Mouse (Mus musculus): ENCODE results near the gene Adra1b. TPM values are rescaled to one million over a fixed set of nuclear protein-coding genes. Genes with fewer than 3 reads are reported as not detected.
A peak's percentile ranks its signal among the peaks of the same experiment; 100 is the strongest.

Gene Adra1b
- polyA plus RNA-seq, 1 experiment from 2014 or later = 8.8 TPM

DNA sequence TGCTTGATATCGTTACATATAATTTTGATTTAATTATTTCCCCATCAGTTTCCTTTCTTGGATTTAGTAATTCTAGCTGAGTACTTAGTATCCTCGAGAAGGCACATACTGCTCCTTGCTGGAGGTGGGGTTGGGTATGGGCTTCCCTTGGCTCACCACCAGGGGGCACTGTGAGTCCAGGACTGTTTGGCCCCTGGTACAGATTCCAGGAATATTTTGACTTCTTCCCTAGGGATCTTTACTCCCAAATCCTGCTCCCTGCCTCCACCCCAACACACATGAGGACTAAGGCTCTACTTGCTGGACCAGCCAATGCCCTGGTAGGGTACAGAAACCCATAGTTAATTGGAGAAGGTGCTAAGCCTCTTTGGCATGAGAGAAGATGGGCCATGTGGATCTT, 117.2 kb downstream of the Adra1b start:
- 11% methylated on average over 2 of the region's 2 CpGs for WGBS
- Histone ChIP-seq H3K4me3 (no peak overlapping the region), H3K4me1 (no peaks in the 10 kb centered on the region), H3K27ac (no peak overlapping the region), H3K36me3 (replicated peaks) (no peaks in the 10 kb centered on the region), H3K27me3 (replicated peaks) (no peaks in the 10 kb centered on the region), H3K9me3 (no peaks in the 10 kb centered on the region), H3K9ac (no peak overlapping the region), H3K4me2 (no peak overlapping the region)
- ATAC-seq (replicated peaks) = peak; percentile 63

DNA sequence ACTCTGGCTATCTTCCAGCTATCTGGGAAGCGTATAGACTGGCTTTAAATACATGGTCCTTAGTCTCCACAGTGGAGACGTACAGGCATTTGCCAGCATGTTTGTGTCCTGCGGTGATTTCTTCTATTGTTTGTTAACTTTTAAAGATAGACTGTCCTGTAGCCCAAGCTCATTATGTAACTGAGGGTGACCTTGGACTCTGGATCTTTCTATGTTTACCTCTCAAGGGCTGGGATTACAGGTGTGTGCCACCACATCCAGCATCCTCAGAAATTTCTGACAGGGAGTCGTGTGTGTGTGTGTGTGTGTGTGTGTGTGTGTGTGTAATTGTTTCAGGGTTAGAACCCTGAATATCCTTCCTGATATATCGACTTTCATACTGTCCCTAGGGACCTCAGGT, 117.9 kb downstream of the Adra1b start:
- WGBS = 74% methylated on average over 5 of the region's 5 CpGs
- H3K27me3 ChIP-seq (replicated peaks) = no peaks in the 10 kb centered on the region
- H3K27ac ChIP-seq = no peak overlapping the region
- no peak overlapping the region for H3K4me3 ChIP-seq
- no peak for ATAC-seq (replicated peaks)
- no peaks in the 10 kb centered on the region for H3K36me3 ChIP-seq (replicated peaks)
- no peak overlapping the region for H3K4me2 ChIP-seq
- H3K9me3 ChIP-seq = no peaks in the 10 kb centered on the region
- no peaks in the 10 kb centered on the region for H3K4me1 ChIP-seq
- H3K9ac ChIP-seq = no peak overlapping the region

DNA sequence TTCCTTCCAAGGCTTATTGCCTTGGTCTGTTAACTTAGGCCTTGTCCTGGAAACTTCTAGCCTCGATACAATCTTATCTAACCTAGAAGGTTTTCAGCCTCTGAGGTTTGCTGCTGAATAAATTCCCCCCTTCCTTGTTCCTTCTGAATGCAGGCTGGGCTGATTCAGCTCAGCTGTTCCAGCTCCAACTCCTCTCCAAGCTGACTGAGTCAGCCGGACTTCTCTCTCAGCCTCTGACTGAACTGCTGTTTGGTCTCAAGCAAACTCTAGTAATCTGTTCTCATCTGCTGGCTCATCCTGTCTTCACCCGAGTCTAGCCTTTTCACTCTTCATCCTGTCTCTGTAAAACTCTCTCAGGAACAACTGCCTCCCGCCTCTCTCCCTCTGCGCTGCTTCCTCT, 121.5 kb downstream of the Adra1b start:
- Histone ChIP-seq H3K36me3 (replicated peaks) (no peaks in the 10 kb centered on the region), H3K9ac (no peak overlapping the region), H3K9me3 (no peaks in the 10 kb centered on the region)

DNA sequence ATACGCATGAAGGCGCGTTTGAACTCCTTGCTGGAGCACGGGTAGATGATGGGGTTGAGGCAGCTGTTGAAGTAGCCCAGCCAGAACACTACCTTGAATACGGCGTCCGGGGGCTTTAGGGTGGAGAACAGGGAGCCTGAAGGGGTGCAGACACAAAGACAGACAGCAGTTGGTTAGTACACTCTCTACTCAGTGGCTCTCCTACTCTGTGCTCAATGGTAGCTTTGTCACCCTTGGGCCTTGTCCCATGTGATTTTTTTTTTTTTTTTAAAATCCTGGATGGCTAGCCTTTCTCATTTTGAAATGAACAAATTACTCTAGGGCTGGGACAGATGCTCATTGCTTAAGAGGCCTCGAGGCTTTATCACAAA, 124.7 kb downstream of the Adra1b start:
- peak overlapping the region; percentile 30; the same call in 1 of the 2 replicates for H3K9ac ChIP-seq
- H3K36me3 ChIP-seq (replicated peaks) = no peaks in the 10 kb centered on the region
- H3K27me3 ChIP-seq (replicated peaks) = peaks cover 13% of the 10 kb centered on the region; the same call in 1 of the 2 replicates
- H3K27ac ChIP-seq = no peak overlapping the region
- H3K4me3 ChIP-seq = peak overlapping the region; percentile 42
- peak; percentile 39; the same call in 1 of the 2 replicates for ATAC-seq (replicated peaks)
- H3K4me1 ChIP-seq = peaks cover 6% of the 10 kb centered on the region
- peak overlapping the region; percentile 64 for H3K4me2 ChIP-seq
- 18% methylated on average over 8 of the region's 8 CpGs for WGBS
- H3K9me3 ChIP-seq = no peaks in the 10 kb centered on the region

More for the DNA sequence above, 121.5 kb downstream of the Adra1b start:
- no peak overlapping the region for H3K4me2 ChIP-seq
- no peak overlapping the region for H3K4me3 ChIP-seq
- H3K27me3 ChIP-seq (replicated peaks) = peaks cover 13% of the 10 kb centered on the region; the same call in 1 of the 2 replicates
- peaks cover 6% of the 10 kb centered on the region for H3K4me1 ChIP-seq
- 77% methylated on average over 5 of the region's 5 CpGs for WGBS
- no peak for ATAC-seq (replicated peaks)
- no peak overlapping the region for H3K27ac ChIP-seq

DNA sequence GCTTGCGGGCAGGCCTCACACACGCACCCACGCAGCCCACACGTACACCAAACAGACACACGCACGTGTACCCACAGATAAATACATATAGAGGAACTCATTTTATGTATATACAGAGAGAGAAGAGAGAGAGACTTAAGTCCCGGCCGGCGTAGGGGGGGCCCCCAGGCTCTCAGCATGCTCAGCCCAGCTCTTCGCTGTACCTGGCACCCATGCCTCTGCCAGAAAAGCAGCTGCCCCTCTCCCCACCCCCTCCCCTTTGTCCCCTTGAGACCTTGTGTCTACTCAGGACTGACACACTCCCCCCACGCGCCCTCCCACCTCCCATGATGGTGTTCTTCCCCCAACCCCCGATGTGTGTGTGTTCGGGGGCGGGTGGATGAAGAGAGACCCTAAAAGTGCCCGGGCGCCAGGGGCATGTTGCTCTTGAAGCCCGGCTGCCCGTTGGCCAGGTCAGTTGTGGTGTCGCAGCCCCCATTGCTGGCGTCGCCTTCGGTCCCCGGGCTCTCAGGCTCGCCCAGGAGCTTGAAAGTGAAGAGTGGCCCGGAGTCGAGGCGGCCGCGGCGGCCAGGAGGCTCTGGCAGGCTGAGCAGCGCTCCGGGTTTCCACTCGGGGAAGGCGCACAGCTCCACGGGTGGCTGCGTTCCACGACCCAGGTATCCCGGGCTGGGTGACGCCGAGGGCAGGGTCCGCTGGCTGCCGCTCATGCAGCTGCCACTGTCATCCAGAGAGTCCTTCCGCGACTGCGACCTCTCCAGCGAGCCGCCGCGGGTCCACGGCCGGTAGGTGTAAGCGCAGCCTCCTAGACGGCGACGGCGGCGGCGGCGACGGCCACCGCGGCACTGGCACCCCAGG, 125.3 kb downstream of the Adra1b start:
- H3K4me3 ChIP-seq = peak overlapping the region; percentile 42
- ATAC-seq (replicated peaks) = peak; percentile 74; the same call in 1 of the 2 replicates
- no peaks in the 10 kb centered on the region for H3K36me3 ChIP-seq (replicated peaks)
- peak overlapping the region; percentile 30; the same call in 1 of the 2 replicates for H3K9ac ChIP-seq
- 13% methylated on average over 63 of the region's 63 CpGs for WGBS
- H3K27me3 ChIP-seq (replicated peaks) = peaks cover 13% of the 10 kb centered on the region; the same call in 1 of the 2 replicates
- H3K4me1 ChIP-seq = peaks cover 6% of the 10 kb centered on the region
- H3K4me2 ChIP-seq = peak overlapping the region; percentile 64
- no peak overlapping the region for H3K27ac ChIP-seq
- H3K9me3 ChIP-seq = no peaks in the 10 kb centered on the region

DNA sequence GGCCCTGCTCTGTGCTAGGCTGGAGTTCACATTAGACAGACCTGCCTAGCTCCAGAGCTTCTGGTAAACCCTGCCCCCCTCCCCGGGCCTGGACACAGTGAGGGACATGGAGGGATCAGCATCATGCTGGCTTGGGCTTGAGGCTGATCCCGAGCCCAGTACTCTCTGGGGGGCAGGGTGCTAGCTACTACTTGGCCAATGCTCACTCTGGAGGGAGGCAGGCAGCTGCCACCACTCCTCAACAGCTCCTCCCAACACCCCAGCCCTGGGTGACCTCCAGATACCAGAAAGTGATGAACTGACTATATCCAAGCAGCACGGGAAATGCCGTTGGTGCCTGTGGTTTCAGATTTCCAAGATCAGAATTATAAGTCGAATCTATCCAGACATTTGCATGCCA, 127.3 kb downstream of the Adra1b start:
- H3K4me2 ChIP-seq = no peak overlapping the region
- ATAC-seq (replicated peaks) = no peak
- peaks cover 13% of the 10 kb centered on the region; the same call in 1 of the 2 replicates for H3K27me3 ChIP-seq (replicated peaks)
- no peaks in the 10 kb centered on the region for H3K36me3 ChIP-seq (replicated peaks)
- no peak overlapping the region for H3K4me3 ChIP-seq
- 57% methylated on average over 5 of the region's 5 CpGs for WGBS
- peaks cover 6% of the 10 kb centered on the region for H3K4me1 ChIP-seq
- H3K27ac ChIP-seq = no peak overlapping the region
- H3K9me3 ChIP-seq = no peaks in the 10 kb centered on the region
- H3K9ac ChIP-seq = no peak overlapping the region

DNA sequence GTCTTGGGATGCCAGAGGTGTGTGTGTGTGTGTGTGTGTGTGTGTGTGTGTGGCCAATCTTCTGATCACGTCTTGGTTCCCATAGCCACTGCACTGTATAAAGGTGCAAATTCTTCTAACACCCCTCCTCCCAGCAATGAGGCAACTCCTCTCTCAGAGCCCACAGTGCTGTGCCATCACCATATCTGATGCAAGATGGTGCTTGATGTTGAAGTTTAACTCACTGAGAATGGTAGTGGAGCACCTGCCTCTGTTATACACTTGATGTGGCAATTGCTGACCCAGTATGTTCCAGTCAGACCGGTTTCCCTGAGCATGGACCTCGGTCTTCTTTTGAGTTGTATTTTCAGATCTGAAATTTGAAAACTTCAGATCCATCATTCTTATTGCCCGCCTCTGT, 130.9 kb downstream of the Adra1b start:
- no peak for ATAC-seq (replicated peaks)
- Histone ChIP-seq H3K9ac (no peak overlapping the region), H3K4me2 (no peak overlapping the region), H3K27me3 (replicated peaks) (peaks cover 11% of the 10 kb centered on the region), H3K4me1 (peaks cover 3% of the 10 kb centered on the region; the same call in 1 of the 2 replicates), H3K27ac (no peak overlapping the region), H3K36me3 (replicated peaks) (no peaks in the 10 kb centered on the region), H3K9me3 (no peaks in the 10 kb centered on the region), H3K4me3 (no peak overlapping the region)
- WGBS = 84% methylated on average over 4 of the region's 4 CpGs

DNA sequence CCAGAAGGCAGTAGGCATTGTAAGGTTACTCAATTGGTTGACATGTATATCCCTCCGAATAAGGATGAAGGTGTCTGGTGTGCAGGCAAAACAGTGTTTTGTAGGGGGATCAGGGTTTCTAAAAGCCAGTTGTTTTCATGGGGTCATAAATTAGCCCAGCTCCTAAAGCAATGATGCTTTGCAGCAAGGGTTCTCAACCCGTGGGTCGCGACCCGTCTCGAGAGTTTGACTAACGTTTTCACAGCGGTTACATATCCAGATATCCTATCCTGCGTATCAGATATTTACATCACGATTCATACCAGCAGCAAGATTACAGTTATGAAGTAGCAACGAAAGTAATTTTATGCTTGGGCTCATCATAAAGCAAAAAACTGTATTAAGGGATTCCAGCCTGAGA, 133.3 kb downstream of the Adra1b start:
- H3K27ac ChIP-seq = no peak overlapping the region
- no peak overlapping the region for H3K4me3 ChIP-seq
- H3K4me1 ChIP-seq = peaks cover 3% of the 10 kb centered on the region; the same call in 1 of the 2 replicates
- peak overlapping the region; percentile 62; the same call in 1 of the 2 replicates for H3K4me2 ChIP-seq
- H3K27me3 ChIP-seq (replicated peaks) = peaks cover 10% of the 10 kb centered on the region; the same call in 1 of the 2 replicates
- no peaks in the 10 kb centered on the region for H3K9me3 ChIP-seq
- no peak for ATAC-seq (replicated peaks)
- 73% methylated on average over 11 of the region's 11 CpGs for WGBS
- no peaks in the 10 kb centered on the region for H3K36me3 ChIP-seq (replicated peaks)
- H3K9ac ChIP-seq = no peak overlapping the region

DNA sequence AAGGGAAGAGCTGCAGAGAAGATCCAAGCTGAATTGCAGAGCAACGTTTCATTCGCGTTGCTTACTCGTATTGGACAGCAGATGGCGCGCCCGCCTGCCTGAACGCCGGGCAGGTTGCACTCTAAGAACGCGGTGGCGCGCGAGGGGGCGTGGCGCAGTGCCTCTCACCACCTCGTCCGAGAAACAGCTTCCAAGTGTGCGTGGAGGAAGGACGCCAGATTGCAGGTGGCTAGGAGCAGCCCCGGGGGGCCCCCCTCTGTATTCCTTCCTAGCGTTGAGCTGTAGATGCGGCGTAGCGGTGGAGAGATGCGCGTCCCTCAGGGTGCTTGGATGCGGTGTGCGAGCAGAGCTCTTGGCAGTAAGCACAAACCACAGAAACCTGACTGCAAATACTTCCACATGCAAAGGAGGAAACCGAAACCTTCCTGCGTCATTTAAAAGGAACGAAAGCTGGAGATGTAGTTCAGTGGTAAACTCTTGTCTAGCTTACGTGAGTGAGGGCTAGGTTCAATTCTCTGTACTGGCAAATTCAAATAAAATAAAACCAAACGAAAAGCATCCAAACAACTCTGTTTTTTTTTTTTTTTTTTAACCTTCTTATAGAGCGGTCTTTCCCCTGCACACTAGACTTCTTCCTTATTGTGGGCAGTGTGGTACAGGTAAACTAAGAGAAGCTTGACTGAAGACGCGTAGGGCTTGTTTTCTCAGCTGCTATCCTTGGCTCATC, 133.9 kb downstream of the Adra1b start:
- peak; percentile 94 for ATAC-seq (replicated peaks)
- WGBS = 6% methylated on average over 37 of the region's 37 CpGs
- H3K9ac ChIP-seq = peak overlapping the region; percentile 56

DNA sequence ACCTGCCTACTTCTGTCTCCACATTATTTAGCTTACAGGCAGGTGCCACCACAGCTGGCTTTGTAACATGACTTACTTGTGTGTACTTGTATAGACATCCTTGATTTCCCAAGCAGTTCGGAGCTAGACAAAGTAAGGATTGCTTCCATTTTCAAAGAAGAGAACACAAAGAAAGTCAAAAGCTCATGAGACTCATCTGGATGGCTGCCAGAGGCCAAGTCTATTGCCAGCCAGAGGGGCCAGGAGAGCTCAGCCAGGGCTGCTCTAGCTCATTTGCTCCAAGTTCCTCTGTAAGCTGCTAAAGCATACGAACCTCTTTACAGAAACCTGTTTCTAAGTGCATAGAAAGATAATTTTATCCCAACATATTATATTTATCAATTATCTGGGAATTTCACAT, 142.6 kb downstream of the Adra1b start:
- no peak overlapping the region for H3K4me2 ChIP-seq
- no peaks in the 10 kb centered on the region for H3K4me1 ChIP-seq
- H3K9me3 ChIP-seq = no peaks in the 10 kb centered on the region
- H3K27me3 ChIP-seq (replicated peaks) = no peaks in the 10 kb centered on the region
- ATAC-seq (replicated peaks) = no peak
- WGBS = 63% methylated on average over 2 of the region's 2 CpGs
- no peaks in the 10 kb centered on the region for H3K36me3 ChIP-seq (replicated peaks)
- no peak overlapping the region for H3K9ac ChIP-seq
- no peak overlapping the region for H3K4me3 ChIP-seq
- H3K27ac ChIP-seq = no peak overlapping the region

More for the DNA sequence above, 133.9 kb downstream of the Adra1b start:
- peak overlapping the region; percentile 62 for H3K4me2 ChIP-seq
- 0 out of 2 replicates have a peak overlapping the region, but pooled peaks have one; percentile 54 for H3K27ac ChIP-seq
- peak overlapping the region; percentile 50 for H3K4me3 ChIP-seq
- no peaks in the 10 kb centered on the region for H3K36me3 ChIP-seq (replicated peaks)
- H3K27me3 ChIP-seq (replicated peaks) = peaks cover 10% of the 10 kb centered on the region; the same call in 1 of the 2 replicates
- H3K4me1 ChIP-seq = peaks cover 3% of the 10 kb centered on the region; the same call in 1 of the 2 replicates
- H3K9me3 ChIP-seq = no peaks in the 10 kb centered on the region

DNA sequence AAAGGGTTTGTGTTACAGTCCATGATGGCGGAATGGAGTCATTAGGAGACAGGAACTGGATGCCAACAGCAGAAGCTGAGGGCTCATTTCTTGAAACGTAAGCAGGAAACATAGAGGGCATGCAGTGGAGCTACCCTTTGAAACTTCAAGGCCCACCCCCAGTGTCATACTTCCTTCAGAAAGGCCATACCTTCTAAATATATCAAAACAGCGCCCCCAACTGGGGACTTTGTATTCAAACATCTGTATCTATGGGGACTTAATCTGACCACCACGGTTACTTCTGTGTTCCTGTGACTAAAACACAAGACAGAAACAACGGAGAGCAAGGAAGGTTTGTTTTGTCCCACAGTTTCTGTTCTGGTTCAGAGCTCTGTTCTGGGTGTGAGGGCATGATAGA, 145.6 kb downstream of the Adra1b start:
- H3K4me2 ChIP-seq = no peak overlapping the region
- no peak overlapping the region for H3K9ac ChIP-seq
- H3K4me1 ChIP-seq = no peaks in the 10 kb centered on the region
- H3K27ac ChIP-seq = no peak overlapping the region
- H3K36me3 ChIP-seq (replicated peaks) = no peaks in the 10 kb centered on the region
- no peaks in the 10 kb centered on the region for H3K9me3 ChIP-seq
- no peak overlapping the region for H3K4me3 ChIP-seq
- WGBS = 67% methylated on average over 5 of the region's 5 CpGs
- H3K27me3 ChIP-seq (replicated peaks) = no peaks in the 10 kb centered on the region
- ATAC-seq (replicated peaks) = no peak

DNA sequence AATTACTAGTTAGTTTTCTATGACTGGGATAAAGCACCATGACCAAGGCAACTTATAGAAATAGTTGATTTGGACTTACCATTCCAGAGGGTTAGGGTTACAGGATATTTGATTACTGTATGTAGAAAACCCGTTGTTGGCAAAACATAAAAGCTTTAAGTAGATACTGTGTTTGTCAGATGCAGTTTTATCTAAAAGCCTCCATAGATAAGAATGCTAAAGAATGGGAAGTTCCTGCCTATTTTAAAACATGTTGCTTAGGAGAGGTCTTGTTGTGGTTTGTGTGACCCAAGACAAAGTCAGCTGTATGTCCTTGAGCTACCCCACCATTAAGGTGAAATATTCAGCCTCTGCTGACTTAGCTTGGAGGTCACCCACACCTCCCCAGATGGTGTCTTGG, 146.4 kb downstream of the Adra1b start:
- Histone ChIP-seq H3K27me3 (replicated peaks) (no peaks in the 10 kb centered on the region), H3K9ac (no peak overlapping the region), H3K4me2 (no peak overlapping the region), H3K9me3 (no peaks in the 10 kb centered on the region), H3K4me3 (no peak overlapping the region), H3K36me3 (replicated peaks) (no peaks in the 10 kb centered on the region), H3K27ac (no peak overlapping the region), H3K4me1 (no peaks in the 10 kb centered on the region)
- ATAC-seq (replicated peaks) = no peak
- WGBS = 88% methylated on average over 1 of the region's 1 CpGs

Data from midbrain, embryonic 15.5 days (tissue).